27 mouse cellular contexts compared by ENCODE assay signal in genomic region chr17:84932943-84933342, GRCm38 (mm10). TPM values are rescaled to one million over a fixed set of nuclear protein-coding genes. Genes with fewer than 3 reads are reported as not detected.
A peak's percentile ranks its signal among the peaks of the same experiment; 100 is the strongest.
DNase-seq lines count a peak whose midpoint lies in the region; ATAC-seq and TF ChIP-seq lines count a peak whose summit lies in the region.
"Had no signal": no experiment of that assay in that cellular context is flagged by ENCODE, and none has a peak within 500 bp of the region (broad histone marks: within the 10 kb centered on the region; RNA-seq: fewer than 3 reads in every experiment).

No protein-coding gene starts in this region.

- H3K9me3 ChIP-seq in liver, embryonic 13.5 days (replicated peaks): peaks cover 9% of the 10 kb centered on the region
- peaks cover 9% of the 10 kb centered on the region; the same call in 1 of the 2 replicates for H3K9me3 ChIP-seq in liver, embryonic 16.5 days (replicated peaks; ENCODE audit: control insufficient read depth, low read length)
- peaks cover 3% of the 10 kb centered on the region for H3K9me3 ChIP-seq in forebrain, embryonic 13.5 days (replicated peaks)
- peaks cover 5% of the 10 kb centered on the region; the same call in 1 of the 2 replicates for H3K9me3 ChIP-seq in intestine, postnatal 0 days (ENCODE audit: control insufficient read depth)
- H3K9me3 ChIP-seq: embryonic facial prominence, embryonic 13.5 days; forebrain, embryonic 15.5 days; heart, embryonic 10.5 days had no signal

- peaks cover 6% of the 10 kb centered on the region; the same call in 1 of the 2 replicates for H3K36me3 ChIP-seq in liver, embryonic 13.5 days
- H3K36me3 ChIP-seq in liver, embryonic 16.5 days (ENCODE audit: control insufficient read depth, insufficient read depth): no peaks in the 10 kb centered on the region
- H3K36me3 ChIP-seq in forebrain, embryonic 13.5 days (ENCODE audit: poor library complexity, severe bottlenecking): no peaks in the 10 kb centered on the region
- no peaks in the 10 kb centered on the region for H3K36me3 ChIP-seq in intestine, postnatal 0 days (ENCODE audit: control insufficient read depth, insufficient read depth)
- H3K36me3 ChIP-seq: embryonic facial prominence, embryonic 10.5 days; embryonic facial prominence, embryonic 13.5 days; forebrain, embryonic 15.5 days; heart, embryonic 10.5 days; heart, embryonic 13.5 days had no signal

- TF ChIP-seq CTCF in intestine, postnatal 0 days (IDR thresholded peaks at IDR 0.05; ENCODE audit: low read depth): no peak

- H3K4me2 ChIP-seq in liver, embryonic 13.5 days: peak overlapping the region; percentile 64
- peak overlapping the region; percentile 37; the same call in 1 of the 2 replicates for H3K4me2 ChIP-seq in liver, embryonic 16.5 days (ENCODE audit: low read depth, low read length)
- H3K4me2 ChIP-seq in forebrain, embryonic 13.5 days: no peak overlapping the region
- H3K4me2 ChIP-seq in intestine, postnatal 0 days (replicated peaks; ENCODE audit: low read depth): no peak overlapping the region
- H3K4me2 ChIP-seq: embryonic facial prominence, embryonic 13.5 days; forebrain, embryonic 15.5 days; heart, embryonic 13.5 days; hindbrain, embryonic 14.5 days had no signal

- peak; percentile 30; the same call in 1 of the 2 replicates for ATAC-seq in liver, embryonic 13.5 days (ENCODE audit: low read depth)
- ATAC-seq in liver, embryonic 16.5 days (ENCODE audit: low read depth): peak; percentile 25
- ATAC-seq in megakaryocyte-erythroid progenitor cell, adult 5-6 weeks (replicated peaks; ENCODE audit: low FRiP score, low TSS enrichment, poor library complexity, severe bottlenecking): peak; percentile 60
- ATAC-seq in forebrain, embryonic 13.5 days: no peak
- no peak for ATAC-seq in intestine, postnatal 0 days
- ATAC-seq: forebrain, embryonic 15.5 days; hindbrain, postnatal 0 days; inflammation-experienced regulatory T-cells, adult 6 months; Patski had no signal

- peak; percentile 63 for DNase-seq in liver
- no peak for DNase-seq in liver, embryonic 13.5 days
- DNase-seq in heart, adult 18-20 months: no peak
- DNase-seq: adrenal gland, postnatal 10 days; adrenal gland, postnatal 36 days; B cell, adult 2 months; cerebellum, adult 18-20 months; cerebellum, adult 9-10 months; cerebellum, postnatal 25 days; embryo, embryonic 11 days; gastrocnemius, postnatal 25 days; heart, adult 2 months; heart, postnatal 14 days; heart, postnatal 4 days had no signal

- H3K27ac ChIP-seq in liver, embryonic 13.5 days: peak overlapping the region; percentile 97
- peak overlapping the region; percentile 90 for H3K27ac ChIP-seq in liver, embryonic 16.5 days (ENCODE audit: low read length)
- H3K27ac ChIP-seq in forebrain, embryonic 13.5 days: no peak overlapping the region
- H3K27ac ChIP-seq in intestine, postnatal 0 days (ENCODE audit: low read depth, low read length): no peak overlapping the region
- H3K27ac ChIP-seq: embryonic facial prominence, embryonic 10.5 days; embryonic facial prominence, embryonic 13.5 days; forebrain, embryonic 15.5 days; heart, adult 2 months; heart, embryonic 10.5 days; heart, embryonic 13.5 days; hindbrain, embryonic 14.5 days; hindbrain, postnatal 0 days had no signal

- WGBS in liver, embryonic 13.5 days (ENCODE audit: insufficient replicate concordance): 39% methylated on average over 7 of the region's 7 CpGs
- 37% methylated on average over 7 of the region's 7 CpGs for WGBS in liver, embryonic 16.5 days (ENCODE audit: insufficient replicate concordance)
- whole genome bisulfite sequencing in forebrain, embryonic 13.5 days: 94% methylated on average over 7 of the region's 7 CpGs
- WGBS in intestine, postnatal 0 days: 93% methylated on average over 7 of the region's 7 CpGs

- peak overlapping the region; percentile 60 for H3K9ac ChIP-seq in liver, embryonic 13.5 days
- H3K9ac ChIP-seq in liver, embryonic 16.5 days (ENCODE audit: low read depth, low read length): no peak overlapping the region
- H3K9ac ChIP-seq in forebrain, embryonic 13.5 days: no peak overlapping the region
- H3K9ac ChIP-seq in intestine, postnatal 0 days (ENCODE audit: low read depth, low read length): no peak overlapping the region
- H3K9ac ChIP-seq: embryonic facial prominence, embryonic 13.5 days; forebrain, embryonic 15.5 days; heart, embryonic 13.5 days; hindbrain, embryonic 14.5 days had no signal

- no peak overlapping the region for H3K4me3 ChIP-seq in liver, embryonic 13.5 days (replicated peaks)
- H3K4me3 ChIP-seq in liver, embryonic 16.5 days (ENCODE audit: low read depth, low read length): no peak overlapping the region
- H3K4me3 ChIP-seq in forebrain, embryonic 13.5 days: no peak overlapping the region
- no peak overlapping the region for H3K4me3 ChIP-seq in intestine, postnatal 0 days (ENCODE audit: low read depth, low read length)
- H3K4me3 ChIP-seq: embryonic facial prominence, embryonic 10.5 days; embryonic facial prominence, embryonic 13.5 days; forebrain, embryonic 15.5 days; heart, adult 2 months; heart, embryonic 10.5 days; heart, embryonic 13.5 days had no signal

- H3K4me1 ChIP-seq in liver, embryonic 13.5 days (replicated peaks): peaks cover 58% of the 10 kb centered on the region
- peaks cover 46% of the 10 kb centered on the region for H3K4me1 ChIP-seq in liver, embryonic 16.5 days (ENCODE audit: control insufficient read depth, low read depth, low read length)
- H3K4me1 ChIP-seq in forebrain, embryonic 13.5 days: no peaks in the 10 kb centered on the region
- H3K4me1 ChIP-seq in intestine, postnatal 0 days (replicated peaks; ENCODE audit: control insufficient read depth, insufficient read depth, low read length): 0 out of 2 replicates have a peak, but pooled peaks cover 4% of the 10 kb centered on the region
- H3K4me1 ChIP-seq: forebrain, embryonic 15.5 days had no signal

- H3K27me3 ChIP-seq in liver, embryonic 13.5 days: no peaks in the 10 kb centered on the region
- no peaks in the 10 kb centered on the region for H3K27me3 ChIP-seq in liver, embryonic 16.5 days (ENCODE audit: control insufficient read depth, insufficient read depth, low read depth, low read length)
- H3K27me3 ChIP-seq in forebrain, embryonic 13.5 days: no peaks in the 10 kb centered on the region
- no peaks in the 10 kb centered on the region for H3K27me3 ChIP-seq in intestine, postnatal 0 days (replicated peaks; ENCODE audit: control insufficient read depth, insufficient read depth, low read length)
- H3K27me3 ChIP-seq: embryonic facial prominence, embryonic 13.5 days; forebrain, embryonic 15.5 days; heart, embryonic 13.5 days had no signal

RNA-seq across cellular contexts. Expression of gene Ppm1b, which starts 23.6 kb away (rescaled TPM):
- polyA plus RNA-seq in liver, embryonic 13.5 days (2015; fragmentation: Nextera tagmentation; extraction: Ambion mirVana): 47.2 and 55.0 TPM in 2 replicates
- polyA plus RNA-seq in liver, embryonic 16.5 days (2015; fragmentation: Nextera tagmentation; extraction: Ambion mirVana): 45.5 and 46.1 TPM in 2 replicates
- total RNA-seq in megakaryocyte-erythroid progenitor cell, adult 5-6 weeks (2014; fragmentation: Nextera tagmentation): 62.9 and 73.2 TPM in 2 replicates
- total RNA-seq in megakaryocyte-erythroid progenitor cell, adult 5-6 weeks (2017): 51.3 and 68.7 TPM in 2 replicates
- polyA plus RNA-seq in forebrain, embryonic 13.5 days (2015; fragmentation: Nextera tagmentation; extraction: Ambion mirVana): 88.8 and 90.4 TPM in 2 replicates
- polyA plus RNA-seq in intestine, postnatal 0 days (2015; fragmentation: Nextera tagmentation; extraction: Ambion mirVana): 59.2 and 64.3 TPM in 2 replicates
- total RNA-seq in heart, adult 18-20 months (2021): 100 to 1,000 TPM; 123 to 129 TPM

Comparison
In these comparisons a context has a peak if more than half of its experiments do, and no peak if none do; other contexts are left out.
1. ATAC-seq: peak in liver, embryonic 13.5 days (single experiment), liver, embryonic 16.5 days (single experiment) and megakaryocyte-erythroid progenitor cell, adult 5-6 weeks (single experiment); none in forebrain, embryonic 13.5 days (single experiment) and intestine, postnatal 0 days (single experiment).
2. H3K27ac ChIP-seq: peak in liver, embryonic 13.5 days (single experiment) and liver, embryonic 16.5 days (single experiment); none in forebrain, embryonic 13.5 days (single experiment) and intestine, postnatal 0 days (single experiment).
3. H3K4me2 ChIP-seq: peak in liver, embryonic 13.5 days (single experiment) and liver, embryonic 16.5 days (single experiment); none in forebrain, embryonic 13.5 days (single experiment) and intestine, postnatal 0 days (single experiment).